Mouse (Mus musculus): ENCODE measurements around the gene Rps11. TPM values are rescaled to one million over a fixed set of nuclear protein-coding genes. Genes with fewer than 3 reads are reported as not detected.
A peak's percentile ranks its signal among the peaks of the same experiment; 100 is the strongest.

The Rps11 gene
- total and polyA plus RNA-seq, 3 experiments, result 186 to 613 (median 534) TPM

DNA sequence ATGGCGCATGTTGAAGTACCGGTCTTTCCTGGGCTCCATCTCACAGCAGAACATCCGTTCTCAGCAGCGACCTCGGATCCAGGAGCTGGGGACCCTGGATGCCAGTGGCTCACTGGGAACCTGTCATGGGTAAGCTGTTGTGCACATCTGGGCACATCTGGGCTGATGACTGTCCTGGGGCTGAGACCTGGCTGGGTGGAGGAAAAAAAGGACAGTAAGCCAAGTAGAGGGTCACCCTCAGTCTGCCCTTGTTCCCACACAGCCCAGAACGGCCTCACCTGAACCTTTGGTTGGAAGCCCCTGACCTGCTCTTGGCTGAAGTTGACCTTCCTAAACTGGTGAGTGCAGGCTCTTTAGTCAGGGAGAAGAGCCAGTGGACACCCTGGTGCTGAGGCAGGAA, 34.8 kb upstream of the Rps11 start:
- Histone ChIP-seq H3K4me3 (no peak overlapping the region), H3K36me3 (ENCODE audit: control insufficient read depth, insufficient read depth, low read length) (no peaks in the 10 kb centered on the region), H3K27me3 (ENCODE audit: control insufficient read depth, insufficient read depth, low read length) (peaks cover 1% of the 10 kb centered on the region; the same call in 1 of the 2 replicates), H3K79me2 (replicated peaks; ENCODE audit: control insufficient read depth, insufficient read depth, low read length) (no peaks in the 10 kb centered on the region), H3K9ac (ENCODE audit: low read depth, low read length) (no peak overlapping the region), H3K27ac (no peak overlapping the region), H3K4me1 (ENCODE audit: control insufficient read depth, insufficient read depth, low read length) (peaks cover 3% of the 10 kb centered on the region; the same call in 1 of the 2 replicates)
- 97% methylated on average over 6 of the region's 6 CpGs for WGBS
- no peak for TF ChIP-seq POLR2A (IDR thresholded peaks at IDR 0.05; ENCODE audit: insufficient read depth, low read depth, low read length)
- DNase-seq, result no peak
- intact Hi-C loops (cut with DNase I), result no loop called here

DNA sequence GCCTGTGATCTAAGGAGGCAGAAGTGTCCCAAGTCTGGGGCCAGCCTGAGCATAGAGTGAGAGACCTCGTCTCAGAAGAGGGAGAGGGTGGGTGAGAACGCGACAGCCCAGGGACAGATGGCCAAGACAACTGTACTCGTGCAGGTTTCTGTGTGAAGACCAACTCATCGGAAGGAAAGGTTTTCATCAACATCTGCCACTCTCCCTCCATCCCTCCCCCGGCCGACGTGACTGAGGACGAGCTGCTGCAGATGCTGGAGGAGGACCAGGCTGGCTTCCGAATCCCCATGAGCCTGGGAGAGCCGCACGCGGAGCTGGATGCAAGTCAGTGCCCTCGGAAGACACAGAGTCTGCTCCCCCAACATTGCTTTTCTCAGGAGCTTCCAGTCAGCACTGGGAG, 33.2 kb upstream of the Rps11 start:
- no peak overlapping the region for H3K27ac ChIP-seq
- H3K4me3 ChIP-seq, result no peak overlapping the region
- peaks cover 2% of the 10 kb centered on the region for H3K36me3 ChIP-seq (ENCODE audit: control insufficient read depth, insufficient read depth, low read length)
- intact Hi-C loops (cut with DNase I), result no loop called here
- 85% methylated on average over 14 of the region's 14 CpGs for WGBS
- no peaks in the 10 kb centered on the region for H3K27me3 ChIP-seq (ENCODE audit: control insufficient read depth, insufficient read depth, low read length)
- TF ChIP-seq POLR2A (IDR thresholded peaks at IDR 0.05; ENCODE audit: insufficient read depth, low read depth, low read length) (no peak), CTCF (IDR thresholded peaks at IDR 0.05) (no peak), EP300 (IDR thresholded peaks at IDR 0.05; ENCODE audit: insufficient read depth, low read depth, low read length) (no peak)
- peaks cover 3% of the 10 kb centered on the region; the same call in 1 of the 2 replicates for H3K4me1 ChIP-seq (ENCODE audit: control insufficient read depth, insufficient read depth, low read length)
- no peaks in the 10 kb centered on the region for H3K79me2 ChIP-seq (replicated peaks; ENCODE audit: control insufficient read depth, insufficient read depth, low read length)
- no peak for DNase-seq
- no peak overlapping the region for H3K9ac ChIP-seq (ENCODE audit: low read depth, low read length)

DNA sequence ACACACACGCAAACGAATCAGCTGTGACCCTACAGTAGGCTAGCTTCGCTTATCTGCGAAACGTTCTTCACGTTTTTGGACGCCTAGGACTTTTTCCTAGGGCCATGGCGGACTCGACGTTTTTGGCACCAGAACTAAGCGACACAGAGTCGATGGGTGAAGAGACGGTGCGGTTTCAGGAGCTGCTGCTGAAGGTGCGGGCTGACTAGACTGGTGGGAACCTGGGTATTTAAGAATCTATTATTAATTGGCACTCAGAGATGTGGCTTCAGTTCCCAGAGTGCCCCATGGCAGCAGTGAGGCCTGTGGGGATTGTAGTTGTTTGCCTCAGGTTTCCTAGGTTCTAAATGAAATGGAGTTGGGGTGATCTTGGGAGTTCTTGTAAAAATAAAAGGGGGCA, 32.0 kb upstream of the Rps11 start:
- WGBS, result 89% methylated on average over 15 of the region's 15 CpGs
- TF ChIP-seq EP300 (IDR thresholded peaks at IDR 0.05; ENCODE audit: insufficient read depth, low read depth, low read length), result no peak
- TF ChIP-seq CTCF (IDR thresholded peaks at IDR 0.05), result no peak
- no peak for TF ChIP-seq POLR2A (IDR thresholded peaks at IDR 0.05; ENCODE audit: insufficient read depth, low read depth, low read length)
- Histone ChIP-seq H3K4me1 (ENCODE audit: control insufficient read depth, insufficient read depth, low read length) (peaks cover 1% of the 10 kb centered on the region; the same call in 1 of the 2 replicates), H3K27me3 (ENCODE audit: control insufficient read depth, insufficient read depth, low read length) (no peaks in the 10 kb centered on the region), H3K79me2 (replicated peaks; ENCODE audit: control insufficient read depth, insufficient read depth, low read length) (no peaks in the 10 kb centered on the region), H3K9ac (ENCODE audit: low read depth, low read length) (no peak overlapping the region), H3K36me3 (ENCODE audit: control insufficient read depth, insufficient read depth, low read length) (peaks cover 2% of the 10 kb centered on the region), H3K27ac (no peak overlapping the region), H3K4me3 (no peak overlapping the region)
- no peak for DNase-seq
- intact Hi-C loops (cut with DNase I), result no loop called here

- Histone ChIP-seq H3K4me3 (no peak overlapping the region), H3K27ac (no peak overlapping the region), H3K4me1 (ENCODE audit: control insufficient read depth, insufficient read depth, low read length) (peaks cover 5% of the 10 kb centered on the region; the same call in 1 of the 2 replicates), H3K27me3 (ENCODE audit: control insufficient read depth, insufficient read depth, low read length) (no peaks in the 10 kb centered on the region), H3K36me3 (ENCODE audit: control insufficient read depth, insufficient read depth, low read length) (peaks cover 2% of the 10 kb centered on the region), H3K9ac (ENCODE audit: low read depth, low read length) (no peak overlapping the region), H3K79me2 (replicated peaks; ENCODE audit: control insufficient read depth, insufficient read depth, low read length) (no peaks in the 10 kb centered on the region)
- intact Hi-C loops (cut with DNase I), result no loop called here
- WGBS, result 82% methylated on average over 9 of the region's 9 CpGs
- no peak for DNase-seq
- TF ChIP-seq POLR2A (IDR thresholded peaks at IDR 0.05; ENCODE audit: insufficient read depth, low read depth, low read length), result no peak
- no peak for TF ChIP-seq CTCF (IDR thresholded peaks at IDR 0.05)
- no peak for TF ChIP-seq EP300 (IDR thresholded peaks at IDR 0.05; ENCODE audit: insufficient read depth, low read depth, low read length)
Observed at GRCm38 (mm10) chr7:45155590-45155989, 31.4 kb upstream of the Rps11 start.

DNA sequence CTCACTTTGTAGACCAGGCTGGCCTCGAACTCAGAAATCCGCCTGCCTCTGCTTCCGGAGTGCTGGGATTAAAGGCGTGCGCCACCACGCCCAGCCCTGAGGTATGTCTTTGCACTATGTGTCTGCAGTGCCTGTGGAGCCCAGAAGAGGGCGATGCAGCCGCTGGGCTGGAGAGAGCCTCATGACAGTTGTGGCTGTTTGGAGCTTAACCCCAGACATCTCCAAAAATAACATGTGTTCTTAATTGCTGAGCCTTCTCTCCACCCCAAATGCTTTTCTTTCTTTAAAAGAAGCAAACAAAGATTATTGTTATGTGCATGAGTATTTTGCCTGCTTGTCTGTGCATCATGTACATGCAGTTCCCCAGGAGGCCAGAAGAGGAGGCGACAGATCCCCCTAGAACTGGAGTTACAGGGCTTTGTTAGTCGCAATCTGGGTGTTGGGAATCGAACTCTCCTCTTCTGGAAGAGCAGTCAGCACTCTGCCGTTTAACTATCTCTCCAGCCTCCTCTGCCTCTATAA, 30.8 kb upstream of the Rps11 start:
- TF ChIP-seq EP300 (IDR thresholded peaks at IDR 0.05; ENCODE audit: insufficient read depth, low read depth, low read length) (no peak), CTCF (IDR thresholded peaks at IDR 0.05) (peak; percentile 66)
- peaks cover 2% of the 10 kb centered on the region for H3K36me3 ChIP-seq (ENCODE audit: control insufficient read depth, insufficient read depth, low read length)
- H3K4me3 ChIP-seq, result peak overlapping the region; percentile 69
- H3K27ac ChIP-seq, result peak overlapping the region; percentile 97
- H3K4me1 ChIP-seq (ENCODE audit: control insufficient read depth, insufficient read depth, low read length), result peaks cover 6% of the 10 kb centered on the region; the same call in 1 of the 2 replicates
- WGBS, result 65% methylated on average over 12 of the region's 12 CpGs
- peak; percentile 55 to 61 for DNase-seq
- no peak overlapping the region for H3K9ac ChIP-seq (ENCODE audit: low read depth, low read length)
- no peaks in the 10 kb centered on the region for H3K79me2 ChIP-seq (replicated peaks; ENCODE audit: control insufficient read depth, insufficient read depth, low read length)
- H3K27me3 ChIP-seq (ENCODE audit: control insufficient read depth, insufficient read depth, low read length), result no peaks in the 10 kb centered on the region
- intact Hi-C loops (cut with DNase I), result loop anchor here (1.0 kb wide), 1 partner anchor 26 kb away; no protein-coding TSS in a partner anchor

DNA sequence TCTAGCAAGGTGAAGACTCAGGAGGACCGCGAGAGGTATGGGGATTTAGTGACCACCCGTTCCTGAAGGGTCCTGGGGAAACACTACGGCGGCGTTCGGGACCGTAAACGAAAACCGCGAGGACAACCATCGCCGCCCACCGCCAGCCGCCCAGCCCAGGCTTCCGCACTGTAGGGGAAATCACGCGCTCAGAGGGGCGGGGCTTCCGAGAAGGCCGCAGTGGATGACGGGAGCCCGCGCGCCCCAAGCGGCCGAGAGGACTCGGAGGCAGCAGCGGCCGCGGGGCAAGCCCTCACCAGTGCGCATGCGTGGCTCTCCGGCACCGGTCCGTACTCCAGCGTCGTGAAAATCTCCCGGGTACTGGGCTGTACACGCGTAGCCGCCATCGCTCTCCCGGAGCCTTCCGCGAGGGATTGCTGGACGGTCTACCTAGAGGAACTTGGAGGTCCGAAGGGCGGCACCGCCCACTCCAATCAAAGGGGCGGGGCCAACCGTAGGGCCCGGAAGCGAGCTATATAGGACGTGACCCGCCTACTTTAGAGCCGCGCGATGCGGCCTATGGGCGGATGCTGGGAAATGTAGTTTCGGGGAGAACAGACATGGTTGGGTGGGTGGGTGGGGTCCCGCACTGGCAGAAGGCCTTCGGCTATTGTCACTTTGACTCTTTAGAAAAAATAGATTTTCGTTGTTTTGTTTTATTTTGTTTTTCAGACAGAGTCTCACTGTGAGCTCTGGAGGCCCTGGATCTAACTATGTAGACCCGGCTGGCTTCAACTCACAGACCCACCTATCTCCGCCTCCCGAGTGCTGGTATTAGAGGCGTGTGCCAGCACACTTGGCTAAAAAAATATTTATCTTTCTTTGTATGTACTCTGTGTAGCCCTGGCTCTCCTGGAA, 30.1 kb upstream of the Rps11 start, which contains the start of the genes Pih1d1 and Aldh16a1:
TSS of gene Pih1d1 (plus strand) at position 208 of the 897 bp plus-strand sequence.
TSS of gene Aldh16a1 (minus strand) at position 489 of the 897 bp plus-strand sequence.
- H3K9ac ChIP-seq (ENCODE audit: low read depth, low read length), result peak within 1 kb of the TSS; percentile 92
- no peaks in the 10 kb centered on the region for H3K79me2 ChIP-seq (replicated peaks; ENCODE audit: control insufficient read depth, insufficient read depth, low read length)
- intact Hi-C loops (cut with DNase I), result loop anchor here (1.0 kb wide), 1 partner anchor 25 kb away; no protein-coding TSS in a partner anchor
- WGBS, result 3% methylated on average over 69 of the region's 69 CpGs
- peaks cover 6% of the 10 kb centered on the region; the same call in 1 of the 2 replicates for H3K4me1 ChIP-seq (ENCODE audit: control insufficient read depth, insufficient read depth, low read length)
- H3K27me3 ChIP-seq (ENCODE audit: control insufficient read depth, insufficient read depth, low read length), result no peaks in the 10 kb centered on the region
- peak within 1 kb of the TSS; percentile 97 for H3K27ac ChIP-seq
- peaks cover 2% of the 10 kb centered on the region for H3K36me3 ChIP-seq (ENCODE audit: control insufficient read depth, insufficient read depth, low read length)
- peak within 1 kb of the TSS; percentile 69 for H3K4me3 ChIP-seq
- DNase-seq, result peak; percentile 98 to 99
- no peak for TF ChIP-seq EP300 (IDR thresholded peaks at IDR 0.05; ENCODE audit: insufficient read depth, low read depth, low read length)
- TF ChIP-seq POLR2A (IDR thresholded peaks at IDR 0.05; ENCODE audit: insufficient read depth, low read depth, low read length), result peak; percentile 95
- peak; percentile 80 for TF ChIP-seq CTCF (IDR thresholded peaks at IDR 0.05)
